Mouse (Mus musculus) hematopoietic stem cell, adult 5-6 weeks (primary cell): ENCODE data around the gene Larp4. TPM values are rescaled to one million over a fixed set of nuclear protein-coding genes. Genes with fewer than 3 reads are reported as not detected.
"Not testable (repeated sequence)": the region's sequence is repeated elsewhere in the genome, so short reads cannot be mapped to it uniquely, and the experiment has no call there.

ENCODE experiments used
- ATAC-seq, 2 experiments: fragments of 125-278 bp in 1 of 2; replicated peaks in 1 of 2; 2 replicates each; pipeline ENCODE4 v1.8.0; 2016 to 2017; ENCODE audit warnings: inconsistent platforms in 2 of 2, mild to moderate bottlenecking in 2 of 2, moderate number of reproducible peaks in 2 of 2, low read depth in 1 of 2, moderate TSS enrichment in 1 of 2; ENCODE audit not compliant: low FRiP score in 2 of 2, poor library complexity in 2 of 2, severe bottlenecking in 2 of 2, insufficient read depth in 1 of 2, low TSS enrichment in 1 of 2
- total RNA-seq: library from RNA; stranded (forward); fragments of 172-1452, 232-1000 nt; gene quantifications from 2 replicates; pipeline ENCODE4 v1.2.3, GENCODE M21; 2017

The Larp4 gene
- 81.5 and 94.0 TPM in 2 replicates for total RNA-seq

DNA sequence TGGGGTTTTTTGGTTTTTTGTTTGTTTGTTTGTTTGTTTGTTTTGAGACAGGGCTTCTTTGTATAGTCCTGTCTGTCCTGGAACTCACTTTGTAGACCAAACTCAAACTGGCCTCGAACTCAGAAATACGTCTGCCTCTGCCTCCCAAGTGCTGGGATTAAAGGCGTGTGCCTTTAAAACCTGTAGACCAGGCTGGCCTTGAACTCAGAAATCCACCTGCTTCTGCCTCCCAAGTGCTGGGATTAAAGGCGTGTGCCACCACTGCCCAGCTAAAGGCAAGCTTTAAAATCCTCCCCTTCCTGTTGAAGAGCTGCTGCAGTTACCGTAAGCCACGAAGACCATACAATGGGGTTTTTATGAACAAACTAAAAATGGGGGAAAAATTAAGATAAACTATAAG lies at the start of gene Larp4:
TSS of gene Larp4 (plus strand) at position 301 of the 400 bp plus-strand sequence.
- not testable (repeated sequence) for ATAC-seq

DNA sequence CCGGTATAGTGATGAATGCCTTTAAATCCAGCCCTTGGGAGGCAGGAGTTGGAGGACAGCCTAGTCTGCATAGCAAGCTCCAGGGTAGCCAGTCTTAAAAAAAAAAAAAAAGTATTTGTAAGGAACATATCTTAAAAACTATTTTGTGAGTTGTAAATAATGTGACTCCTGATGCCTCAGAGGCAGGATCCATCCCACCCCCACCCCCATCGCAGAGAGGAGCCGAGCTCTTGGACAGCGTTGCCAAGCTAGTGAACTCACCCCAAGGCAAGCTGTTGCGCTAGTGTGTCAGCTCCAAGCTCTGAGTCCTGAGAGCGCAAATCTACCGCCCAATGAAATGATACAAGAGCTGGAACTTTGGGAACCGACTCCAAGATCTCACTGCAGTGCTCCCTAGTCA lies 38.6 kb upstream of the Larp4 start:
- no peak for ATAC-seq

DNA sequence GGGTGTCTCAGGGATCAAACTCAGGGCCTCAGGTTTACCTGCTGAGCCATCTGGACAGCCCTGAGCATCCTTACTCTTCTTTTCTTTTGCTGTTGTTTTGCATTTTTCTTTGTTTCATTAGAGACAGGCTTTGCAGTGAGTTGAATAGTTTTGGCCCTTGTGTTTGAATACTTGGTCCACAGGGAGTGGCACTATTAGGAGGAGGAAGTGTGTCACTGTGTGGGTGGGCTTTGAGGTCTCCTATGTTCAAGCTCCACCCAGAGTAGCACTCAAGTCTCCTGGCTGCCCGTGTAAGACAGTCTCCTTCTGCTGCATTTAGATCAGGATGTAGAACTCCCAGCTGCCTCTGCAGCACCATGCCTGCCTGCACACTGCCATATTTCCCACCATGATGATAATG lies 35.4 kb upstream of the Larp4 start:
- no peak for ATAC-seq

DNA sequence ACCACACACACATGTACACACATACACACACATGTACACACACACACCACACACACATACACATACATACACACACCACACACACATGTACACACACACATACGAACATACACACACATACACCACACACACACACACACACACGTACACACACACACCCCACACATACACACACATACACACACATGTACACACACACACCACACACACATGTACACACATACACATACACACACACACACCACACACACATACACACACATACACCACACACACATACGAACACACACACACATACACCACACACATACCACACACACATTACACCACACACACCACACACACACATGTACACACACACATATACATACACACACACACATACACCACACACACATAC lies 33.2 kb upstream of the Larp4 start:
- no peak for ATAC-seq

DNA sequence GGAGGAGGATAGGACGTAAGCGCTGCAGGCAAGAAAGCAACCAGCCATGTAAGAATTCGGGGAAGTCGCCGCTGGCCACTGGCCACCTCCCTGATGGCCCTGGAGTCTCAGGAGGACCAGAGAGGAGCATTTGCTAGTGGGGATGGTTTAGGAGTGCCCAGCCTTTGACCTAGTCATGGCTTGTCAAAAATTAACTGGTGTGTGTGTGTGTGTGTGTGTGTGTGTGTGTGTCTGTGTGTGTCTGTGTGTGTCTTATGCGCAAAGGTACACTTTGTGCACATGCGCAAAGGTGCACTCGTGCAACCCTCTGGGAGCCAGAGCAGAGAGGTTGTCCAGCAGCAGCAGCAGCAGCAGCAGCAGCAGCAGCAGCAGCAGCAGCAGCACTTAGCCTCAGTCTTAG lies 32.0 kb upstream of the Larp4 start:
- ATAC-seq, result no peak

DNA sequence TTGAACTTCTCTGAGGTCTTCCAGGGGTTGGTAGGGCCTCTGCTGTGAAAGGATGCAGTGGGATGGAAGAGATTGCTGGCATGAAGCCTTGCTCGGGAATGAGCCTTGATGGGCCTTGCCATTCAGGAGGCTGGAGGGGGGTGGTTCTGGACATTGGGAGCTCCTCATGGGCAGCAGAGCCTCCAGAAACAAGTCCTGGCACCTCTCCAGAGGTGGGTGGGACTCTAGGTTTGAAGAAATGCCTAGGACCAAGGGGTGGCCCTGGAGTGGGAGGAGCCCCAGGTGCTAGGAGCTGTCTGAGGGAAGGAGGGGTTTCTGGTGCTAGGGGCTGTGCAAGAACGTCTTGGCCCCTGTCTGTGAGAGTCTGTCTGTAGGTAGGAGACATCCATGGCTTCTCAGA lies 29.4 kb upstream of the Larp4 start:
- ATAC-seq, result no peak

DNA sequence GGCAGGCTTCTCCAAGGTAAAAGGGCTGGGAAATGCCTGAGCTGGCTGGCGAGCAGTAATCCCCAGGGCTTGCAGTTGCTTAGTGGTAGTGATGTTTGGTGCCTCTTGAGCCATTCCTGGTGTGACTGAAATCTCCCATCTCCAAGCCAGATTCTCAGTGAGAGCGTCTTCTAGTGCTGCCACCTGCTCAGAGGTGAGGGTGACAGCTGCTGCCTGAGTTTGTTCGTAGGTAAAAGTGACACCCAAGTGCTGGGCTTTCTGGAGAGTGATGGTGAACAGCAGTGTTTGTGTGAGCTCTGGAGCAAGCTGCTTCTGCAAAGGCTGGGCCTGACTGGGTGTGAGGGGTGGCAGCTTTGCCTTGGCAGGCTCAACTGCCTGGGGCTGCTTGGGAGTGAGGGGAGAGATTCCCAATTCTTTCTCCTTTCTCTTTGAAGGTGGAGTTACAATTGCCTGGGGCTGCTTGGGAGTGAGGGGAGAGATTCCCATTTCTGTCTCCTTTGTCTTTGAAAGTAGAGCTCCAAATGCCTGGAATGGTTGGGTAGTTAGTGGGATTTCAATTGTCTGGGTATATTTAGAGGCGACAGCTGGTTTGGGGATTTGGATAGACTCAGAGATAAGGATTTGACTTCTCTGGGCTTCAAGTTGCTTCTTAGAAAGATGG lies 28.8 kb upstream of the Larp4 start:
- no peak for ATAC-seq

DNA sequence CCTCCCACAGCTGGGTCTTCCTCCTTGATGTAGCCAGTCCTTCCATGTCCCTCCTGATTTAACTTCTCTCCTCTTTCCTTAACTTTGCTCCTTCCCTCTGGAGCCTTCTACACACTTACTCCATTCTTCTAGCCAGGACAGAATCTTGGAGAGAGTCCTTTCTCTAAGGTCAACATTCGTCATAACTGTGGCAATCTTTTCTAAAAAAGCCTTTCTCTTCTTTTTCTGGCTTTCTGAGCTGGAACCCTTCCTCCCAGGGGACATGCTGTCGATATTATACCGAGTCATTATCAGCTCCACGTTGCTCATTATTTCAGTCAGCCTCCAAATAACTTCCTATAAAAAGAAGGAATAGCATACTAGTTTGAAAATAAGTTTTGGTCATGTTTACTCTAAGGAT lies 14.5 kb upstream of the Larp4 start:
- no peak for ATAC-seq

DNA sequence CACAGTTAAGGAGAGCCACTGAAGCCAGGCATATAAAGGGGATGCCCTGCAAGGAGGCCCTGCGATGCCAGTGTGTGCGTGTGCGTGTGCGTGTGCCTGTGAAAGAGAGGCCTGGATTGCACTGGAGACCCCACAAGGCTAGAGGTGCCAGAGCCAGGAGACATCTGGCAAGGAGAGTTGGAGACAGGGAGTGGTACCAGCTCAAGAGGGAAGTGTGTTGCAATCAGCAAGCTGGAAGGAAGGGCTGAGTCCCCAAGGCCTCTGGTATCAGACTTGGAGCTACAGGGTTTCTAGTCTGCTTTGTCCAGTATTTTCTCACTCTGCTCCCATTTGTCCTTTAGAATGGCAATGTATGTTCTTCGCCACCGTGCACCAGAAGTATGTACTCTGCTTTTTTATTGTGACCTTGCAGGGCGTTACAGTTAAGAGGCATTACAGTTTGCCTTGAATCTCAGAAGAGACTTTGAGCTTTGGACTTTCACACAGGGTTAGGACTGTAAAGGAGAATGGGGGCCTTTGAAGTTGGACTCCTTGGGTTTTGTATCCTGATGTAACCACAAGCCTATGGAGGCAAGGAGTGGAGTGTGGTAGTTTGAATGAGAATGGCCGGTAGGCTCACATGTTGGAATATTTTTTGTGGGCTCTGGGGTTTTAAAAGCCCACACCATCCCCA lies 4.6 kb upstream of the Larp4 start:
- ATAC-seq, result no peak

DNA sequence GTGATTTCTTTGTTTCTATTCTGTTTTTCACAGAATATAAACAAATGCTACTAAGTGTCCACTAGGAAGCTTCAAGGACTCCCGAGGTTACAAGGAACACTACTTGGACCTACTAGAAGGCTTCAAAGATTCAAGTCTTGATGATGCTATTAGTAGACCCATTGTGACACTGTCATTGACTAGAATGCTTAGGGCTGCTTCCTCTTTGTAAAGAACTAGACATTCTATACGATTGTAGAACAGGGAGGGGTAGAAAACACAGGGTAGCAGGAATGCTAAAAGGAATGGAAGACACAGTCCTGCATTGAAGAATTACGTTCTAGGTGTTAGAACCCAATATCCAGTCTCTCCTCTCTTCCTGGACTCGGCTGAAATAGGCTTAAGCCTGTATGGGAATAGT lies 2.9 kb upstream of the Larp4 start, which contains the start of gene Fam186a:
TSS of gene Fam186a (minus strand) at position 101 of the 400 bp plus-strand sequence.
- no peak for ATAC-seq

DNA sequence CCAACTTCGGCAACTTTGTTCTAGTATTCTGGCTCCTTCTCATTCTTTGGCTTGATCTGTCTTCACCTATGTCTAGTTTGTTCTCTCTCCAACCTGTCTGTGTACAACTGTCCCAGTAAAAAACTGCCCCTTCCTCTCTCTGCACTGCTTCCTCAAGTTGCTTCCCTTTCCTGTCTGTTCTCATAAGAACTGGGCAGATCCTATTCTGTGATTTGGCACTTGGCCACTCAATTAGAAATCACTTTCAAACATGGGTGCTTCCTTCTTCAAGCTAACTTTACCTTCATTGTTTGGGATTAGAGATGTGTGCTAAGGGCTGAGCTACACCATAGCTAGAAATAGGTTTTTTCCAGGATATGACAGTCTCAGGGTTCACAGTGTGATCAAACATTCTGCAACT lies 741 bp downstream of the Larp4 start:
- ATAC-seq, result no peak

DNA sequence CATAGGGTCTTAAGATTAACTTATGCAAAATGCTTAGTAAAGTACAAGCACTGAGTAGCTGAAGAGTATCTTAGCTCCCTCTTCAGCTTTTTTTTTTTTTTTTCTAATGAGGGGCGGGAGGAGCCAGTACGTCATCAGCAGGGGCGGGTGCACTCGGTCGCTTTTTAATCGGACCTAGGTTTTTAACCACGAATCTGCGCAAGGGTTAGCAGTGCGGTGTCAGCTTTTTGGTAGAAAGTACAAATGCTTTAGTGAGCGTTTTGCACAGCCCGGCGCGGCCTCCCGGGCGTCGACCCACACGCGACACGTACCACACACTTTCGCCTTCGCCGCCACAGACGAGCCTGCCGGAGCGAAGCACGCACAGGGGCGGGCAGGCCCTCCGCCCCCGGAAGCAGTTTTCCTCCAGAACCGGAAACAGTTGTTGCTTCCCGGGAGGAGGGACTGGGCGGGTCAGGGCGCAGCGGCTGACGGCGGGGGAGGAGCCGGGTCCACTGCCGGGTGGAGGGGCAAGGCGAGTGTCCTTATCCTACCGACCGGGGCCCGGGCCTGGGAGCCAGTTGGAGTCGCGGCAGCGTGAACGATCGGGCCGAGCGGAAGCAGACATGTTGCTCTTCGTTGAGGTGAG lies 2.6 kb downstream of the Larp4 start:
- peak; percentile 79 to 94 for ATAC-seq

DNA sequence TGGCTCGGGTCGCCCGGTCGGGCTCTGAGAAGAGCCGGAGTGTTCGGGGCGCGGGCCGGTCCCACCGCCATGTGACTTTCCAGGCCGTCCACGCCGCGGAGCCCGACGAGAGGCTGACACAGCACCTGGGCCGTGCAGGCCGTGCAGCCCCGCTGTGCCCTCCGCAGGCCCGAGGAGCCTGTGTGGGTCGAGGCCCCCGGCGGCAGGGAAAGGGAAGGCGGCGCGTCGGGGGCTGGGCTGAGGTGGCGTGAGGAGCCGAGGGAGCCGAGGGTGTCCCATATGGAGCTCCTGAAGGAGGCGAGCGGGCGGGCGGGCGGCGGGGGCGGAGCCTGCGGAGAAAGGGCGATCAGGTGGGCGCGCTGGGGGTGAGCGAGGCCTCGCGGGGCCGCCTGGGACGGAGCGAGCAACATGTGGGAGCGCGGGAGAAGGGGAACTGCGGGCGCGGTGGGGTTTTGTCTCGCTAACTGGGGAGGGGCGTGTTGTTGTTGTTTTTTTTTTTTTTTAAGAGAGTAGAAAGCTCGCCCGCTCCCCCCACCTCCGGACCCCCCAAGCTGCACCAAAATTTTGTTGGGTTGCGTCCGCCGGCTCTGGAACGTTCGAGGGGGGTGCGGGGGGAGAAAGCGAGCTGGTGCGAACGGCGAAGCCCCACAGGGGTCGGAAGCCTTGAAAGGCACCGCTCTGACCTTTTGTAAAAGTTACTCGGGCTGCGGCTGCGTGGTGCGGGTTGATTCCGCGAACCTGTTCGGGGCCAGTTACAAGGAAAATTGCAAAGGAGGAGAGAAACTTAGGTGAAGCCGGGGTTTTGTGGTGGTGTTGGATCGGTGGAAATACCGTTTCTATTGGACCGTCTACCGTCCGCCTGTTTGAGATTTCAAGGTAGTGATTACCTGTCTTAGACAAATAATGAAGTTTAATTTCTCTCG lies 3.4 kb downstream of the Larp4 start:
- ATAC-seq, result peak; percentile 10 to 57; a peak in 2 of 4 replicates

DNA sequence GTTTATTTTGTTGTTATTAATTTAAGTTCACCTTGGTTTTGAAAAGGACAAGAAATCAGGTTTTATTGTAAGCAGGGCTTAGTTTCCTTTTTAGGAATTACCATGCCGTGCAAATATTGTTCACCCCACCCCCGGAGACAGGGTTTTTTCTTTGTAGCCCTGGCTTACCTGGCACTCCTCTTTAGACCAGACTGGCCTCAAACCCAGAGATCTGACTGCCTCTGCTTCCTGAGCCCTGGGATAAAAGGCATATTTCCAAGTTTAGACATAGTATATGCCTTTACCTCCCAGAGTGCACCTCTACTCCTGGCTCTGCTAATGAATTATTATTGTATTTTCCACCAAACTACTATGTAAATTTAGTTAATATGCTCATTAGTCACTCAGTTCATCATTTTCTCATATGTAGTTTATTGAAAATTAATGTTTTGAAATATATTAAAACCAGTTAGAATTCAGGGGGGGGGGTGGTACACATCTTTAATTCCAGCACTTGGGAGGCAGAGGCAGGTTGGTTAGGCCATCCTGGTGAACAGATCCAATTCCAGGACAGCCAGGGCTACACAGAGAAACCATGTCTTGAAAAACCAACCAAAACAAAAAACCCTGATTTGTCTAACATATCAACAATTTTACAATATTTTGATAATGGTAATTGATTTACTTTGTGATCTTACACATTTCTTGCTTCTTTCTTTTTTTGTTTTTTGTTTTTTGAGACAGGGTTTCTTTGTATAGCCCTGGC lies 4.8 kb downstream of the Larp4 start:
- ATAC-seq, result no peak

DNA sequence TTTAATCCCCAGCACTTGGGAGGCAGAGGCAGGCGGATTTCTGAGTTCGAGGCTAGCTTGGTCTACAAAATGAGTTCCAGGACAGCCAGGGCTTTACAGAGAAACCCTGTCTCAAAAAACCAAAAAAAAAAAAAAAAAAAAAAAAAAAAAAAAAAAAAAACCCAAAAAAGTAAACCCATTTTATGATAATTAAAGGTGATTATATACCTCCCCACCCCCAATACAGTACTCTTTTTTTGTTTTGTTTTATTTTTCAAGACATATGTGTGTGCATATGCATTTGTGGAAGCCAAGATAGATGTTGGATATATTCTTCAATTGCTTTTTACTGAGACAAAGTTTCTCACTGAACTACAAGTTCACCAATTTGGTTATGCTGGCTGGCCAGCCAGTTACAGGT lies 6.3 kb downstream of the Larp4 start:
- not testable (repeated sequence) for ATAC-seq

DNA sequence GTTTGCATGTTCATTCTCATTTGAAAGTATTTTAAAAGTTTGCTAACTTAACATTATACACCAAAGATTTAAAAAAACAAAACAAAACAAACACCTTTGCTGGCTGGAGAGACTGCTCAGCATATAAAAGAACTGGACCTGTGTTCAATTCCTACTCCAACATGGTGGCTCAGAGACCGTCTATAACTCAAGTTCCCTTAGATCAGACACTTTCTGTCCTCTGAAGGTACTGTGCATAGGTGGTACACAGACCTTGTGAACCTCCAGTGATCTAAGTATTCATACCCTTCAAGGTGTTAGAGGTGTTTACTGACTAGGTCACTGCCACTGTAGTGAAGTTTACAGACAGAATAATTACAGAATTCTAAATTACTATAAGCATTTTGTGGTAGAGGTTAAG lies 9.4 kb downstream of the Larp4 start:
- ATAC-seq, result no peak

DNA sequence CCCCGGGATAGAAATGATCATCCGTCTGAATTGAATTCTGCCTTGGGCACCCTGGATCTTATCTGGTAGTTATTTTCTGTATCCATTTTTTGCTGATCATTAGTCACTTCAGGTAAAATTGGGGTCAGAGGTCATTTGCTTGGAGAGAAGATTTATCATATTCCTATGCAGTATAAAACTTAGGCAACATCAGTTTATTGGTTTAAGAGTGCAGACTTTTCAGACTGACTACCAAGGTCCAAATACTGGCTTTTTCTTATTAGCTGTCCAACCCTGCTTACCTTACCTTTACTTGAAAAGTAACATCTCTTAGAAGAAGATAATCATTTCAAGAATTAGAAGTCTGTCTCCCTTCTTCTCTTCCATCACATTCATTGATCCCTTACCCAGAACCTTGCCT lies 9.8 kb downstream of the Larp4 start:
- ATAC-seq, result no peak
